Mouse (Mus musculus): Measurements from ENCODE around the gene Rem1. TPM values are rescaled to one million over a fixed set of nuclear protein-coding genes. Genes with fewer than 3 reads are reported as not detected.

The Rem1 gene
- polyA plus RNA-seq, 1 experiment = not detected

GRCm38 (mm10) chr2:152633334-152633733 lies 6.6 kb downstream of the Rem1 start:
- Histone ChIP-seq H3K4me1 (ENCODE audit: control insufficient read depth, insufficient read depth, low read length) (no peaks in the 10 kb centered on the region), H3K27ac (ENCODE audit: control insufficient read depth, insufficient read depth, low read depth, low read length, poor library complexity) (no peak overlapping the region), H3K4me3 (replicated peaks; ENCODE audit: control insufficient read depth, low read depth, low read length) (no peak overlapping the region)
- no peak for TF ChIP-seq CTCF (IDR thresholded peaks at IDR 0.05; ENCODE audit: control insufficient read depth, insufficient read depth, low read length)
- TF ChIP-seq POLR2A (IDR thresholded peaks at IDR 0.05; ENCODE audit: borderline replicate concordance, control insufficient read depth, low read depth, low read length) = no peak
- 62% methylated on average over 17 of the region's 17 CpGs for WGBS

DNA sequence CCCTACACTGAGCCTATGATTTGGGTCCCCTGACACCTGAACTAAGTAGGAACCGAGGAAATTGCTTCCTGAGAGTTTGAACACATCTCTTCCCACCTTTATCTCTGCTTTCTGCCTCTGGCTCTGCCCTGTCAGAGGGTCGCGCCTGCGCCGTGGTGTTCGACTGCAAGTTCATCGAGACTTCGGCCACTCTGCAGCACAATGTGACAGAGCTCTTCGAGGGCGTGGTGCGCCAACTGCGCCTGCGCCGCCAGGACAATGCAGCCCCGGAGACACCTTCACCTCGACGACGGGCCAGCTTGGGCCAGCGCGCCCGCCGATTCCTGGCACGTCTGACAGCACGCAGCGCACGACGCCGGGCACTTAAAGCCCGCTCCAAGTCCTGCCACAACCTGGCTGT lies 7.6 kb downstream of the Rem1 start:
- no peak overlapping the region for H3K27ac ChIP-seq (ENCODE audit: control insufficient read depth, insufficient read depth, low read depth, low read length, poor library complexity)
- H3K4me3 ChIP-seq (replicated peaks; ENCODE audit: control insufficient read depth, low read depth, low read length) = no peak overlapping the region
- WGBS = 82% methylated on average over 29 of the region's 29 CpGs
- TF ChIP-seq CTCF (IDR thresholded peaks at IDR 0.05; ENCODE audit: control insufficient read depth, insufficient read depth, low read length) (no peak), POLR2A (IDR thresholded peaks at IDR 0.05; ENCODE audit: borderline replicate concordance, control insufficient read depth, low read depth, low read length) (no peak)
- no peaks in the 10 kb centered on the region; the same call in 1 of the 2 replicates for H3K4me1 ChIP-seq (ENCODE audit: control insufficient read depth, insufficient read depth, low read length)

DNA sequence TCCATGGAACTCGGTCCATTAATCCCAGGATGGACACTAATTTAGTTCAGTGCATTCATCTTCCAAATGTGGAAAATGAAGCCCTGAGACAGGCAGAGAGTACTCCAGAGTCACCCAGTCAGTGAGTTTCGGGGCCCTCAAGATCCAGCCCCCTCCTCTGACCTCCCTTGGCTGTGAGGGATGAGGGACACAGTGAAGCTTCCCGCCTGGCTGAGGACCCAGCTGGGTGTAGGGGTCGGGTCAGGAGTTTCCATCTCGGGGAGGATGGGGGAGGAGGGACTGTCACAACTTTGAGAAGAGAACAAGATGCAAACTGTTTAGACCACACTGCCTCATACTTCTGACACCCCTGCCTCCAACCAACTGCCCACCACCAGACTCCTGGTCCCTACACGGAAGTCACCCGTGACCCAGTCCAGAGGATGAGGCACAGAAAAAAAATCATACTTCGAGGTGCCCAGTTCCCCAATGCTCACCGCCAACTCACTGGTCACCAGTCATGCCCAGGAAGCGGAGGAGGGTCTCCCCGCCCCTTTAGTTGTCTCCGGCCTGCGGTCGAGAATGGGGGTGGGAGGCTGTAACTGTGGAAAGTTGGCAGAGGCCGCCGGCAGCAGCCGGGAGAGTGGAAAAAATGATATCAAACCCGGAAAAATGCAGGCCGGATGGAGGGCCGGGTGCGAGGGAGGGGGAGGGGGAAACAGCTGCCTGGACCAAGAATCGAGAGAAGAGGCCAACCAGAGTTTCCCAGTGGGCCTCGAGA lies 9.7 kb downstream of the Rem1 start:
- H3K4me3 ChIP-seq (replicated peaks; ENCODE audit: control insufficient read depth, low read depth, low read length) = no peak overlapping the region
- no peaks in the 10 kb centered on the region; the same call in 1 of the 2 replicates for H3K4me1 ChIP-seq (ENCODE audit: control insufficient read depth, insufficient read depth, low read length)
- no peak for TF ChIP-seq POLR2A (IDR thresholded peaks at IDR 0.05; ENCODE audit: borderline replicate concordance, control insufficient read depth, low read depth, low read length)
- TF ChIP-seq CTCF (IDR thresholded peaks at IDR 0.05; ENCODE audit: control insufficient read depth, insufficient read depth, low read length) = no peak
- H3K27ac ChIP-seq (ENCODE audit: control insufficient read depth, insufficient read depth, low read depth, low read length, poor library complexity) = no peak overlapping the region
- 70% methylated on average over 23 of the region's 23 CpGs for WGBS

DNA sequence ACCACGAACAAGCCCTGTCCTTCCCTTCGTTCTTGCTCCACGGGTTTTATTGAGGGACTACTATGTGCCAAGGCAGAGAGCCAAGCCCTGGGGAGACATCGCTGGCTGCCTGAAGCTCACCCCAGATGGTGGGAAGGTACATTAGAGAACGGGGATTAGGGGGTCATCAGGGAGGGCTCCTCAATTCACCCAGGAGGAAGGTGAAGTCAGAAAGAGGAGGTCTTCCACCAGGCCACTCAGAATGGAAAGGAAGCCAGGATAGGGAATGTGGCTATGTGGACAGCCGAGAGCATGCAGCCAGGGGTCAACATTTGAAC lies 10.2 kb downstream of the Rem1 start:
- 73% methylated on average over 6 of the region's 6 CpGs for WGBS
- H3K4me1 ChIP-seq (ENCODE audit: control insufficient read depth, insufficient read depth, low read length) = no peaks in the 10 kb centered on the region; the same call in 1 of the 2 replicates
- no peak overlapping the region for H3K4me3 ChIP-seq (replicated peaks; ENCODE audit: control insufficient read depth, low read depth, low read length)
- TF ChIP-seq CTCF (IDR thresholded peaks at IDR 0.05; ENCODE audit: control insufficient read depth, insufficient read depth, low read length) (no peak), POLR2A (IDR thresholded peaks at IDR 0.05; ENCODE audit: borderline replicate concordance, control insufficient read depth, low read depth, low read length) (no peak)
- no peak overlapping the region for H3K27ac ChIP-seq (ENCODE audit: control insufficient read depth, insufficient read depth, low read depth, low read length, poor library complexity)

DNA sequence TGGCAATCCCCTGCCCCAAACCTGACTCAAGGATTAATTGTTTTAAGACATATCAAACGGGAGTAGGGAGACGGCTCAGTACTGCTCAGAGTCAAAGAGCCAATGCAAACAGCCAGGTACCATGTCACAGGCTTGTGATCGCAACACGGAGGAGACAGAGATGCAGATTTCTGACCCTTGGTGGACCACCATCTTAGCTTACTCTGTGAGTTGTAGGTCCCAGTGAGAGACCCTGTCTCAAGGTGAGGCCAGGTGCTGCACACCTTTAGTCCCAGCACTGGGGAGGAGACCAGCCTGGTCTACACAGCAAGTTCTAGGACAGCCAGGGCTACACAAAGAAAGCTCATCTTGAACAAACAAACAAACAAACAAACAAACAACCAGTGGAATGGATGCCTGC lies 10.6 kb downstream of the Rem1 start:
- no peak overlapping the region for H3K27ac ChIP-seq (ENCODE audit: control insufficient read depth, insufficient read depth, low read depth, low read length, poor library complexity)
- no peak overlapping the region for H3K4me3 ChIP-seq (replicated peaks; ENCODE audit: control insufficient read depth, low read depth, low read length)
- no peak for TF ChIP-seq POLR2A (IDR thresholded peaks at IDR 0.05; ENCODE audit: borderline replicate concordance, control insufficient read depth, low read depth, low read length)
- no peak for TF ChIP-seq CTCF (IDR thresholded peaks at IDR 0.05; ENCODE audit: control insufficient read depth, insufficient read depth, low read length)
- 86% methylated on average over 4 of the region's 4 CpGs for WGBS
- H3K4me1 ChIP-seq (ENCODE audit: control insufficient read depth, insufficient read depth, low read length) = no peaks in the 10 kb centered on the region; the same call in 1 of the 2 replicates

DNA sequence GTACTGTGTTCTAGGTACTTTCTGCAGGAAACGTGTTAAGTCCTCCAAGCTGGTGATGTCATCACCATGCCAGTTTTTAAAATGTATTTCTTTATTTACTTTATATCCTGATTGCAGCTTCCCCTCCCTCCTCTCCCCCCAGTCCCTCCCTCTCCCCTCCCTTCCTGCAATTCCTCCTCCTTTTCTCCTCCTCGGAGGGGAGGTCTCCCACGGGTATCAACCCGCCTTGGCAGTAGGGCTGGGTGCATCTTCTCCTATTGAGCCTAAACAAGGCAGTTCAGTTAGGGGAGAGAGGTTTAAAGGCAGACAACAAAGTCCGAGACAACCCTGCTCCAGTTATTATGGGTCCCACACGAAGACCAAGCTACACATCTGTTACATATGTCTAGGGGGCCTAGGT lies 12.1 kb downstream of the Rem1 start:
- WGBS = 62% methylated on average over 6 of the region's 6 CpGs
- Histone ChIP-seq H3K27ac (ENCODE audit: control insufficient read depth, insufficient read depth, low read depth, low read length, poor library complexity) (no peak overlapping the region), H3K4me1 (ENCODE audit: control insufficient read depth, insufficient read depth, low read length) (no peaks in the 10 kb centered on the region; the same call in 1 of the 2 replicates), H3K4me3 (replicated peaks; ENCODE audit: control insufficient read depth, low read depth, low read length) (no peak overlapping the region)
- TF ChIP-seq CTCF (IDR thresholded peaks at IDR 0.05; ENCODE audit: control insufficient read depth, insufficient read depth, low read length) = no peak
- no peak for TF ChIP-seq POLR2A (IDR thresholded peaks at IDR 0.05; ENCODE audit: borderline replicate concordance, control insufficient read depth, low read depth, low read length)

GRCm38 (mm10) chr2:152639406-152640113 lies 12.8 kb downstream of the Rem1 start:
- Histone ChIP-seq H3K27ac (ENCODE audit: control insufficient read depth, insufficient read depth, low read depth, low read length, poor library complexity) (no peak overlapping the region), H3K4me1 (ENCODE audit: control insufficient read depth, insufficient read depth, low read length) (no peaks in the 10 kb centered on the region; the same call in 1 of the 2 replicates), H3K4me3 (replicated peaks; ENCODE audit: control insufficient read depth, low read depth, low read length) (no peak overlapping the region)
- WGBS = 59% methylated on average over 11 of the region's 11 CpGs
- no peak for TF ChIP-seq CTCF (IDR thresholded peaks at IDR 0.05; ENCODE audit: control insufficient read depth, insufficient read depth, low read length)
- TF ChIP-seq POLR2A (IDR thresholded peaks at IDR 0.05; ENCODE audit: borderline replicate concordance, control insufficient read depth, low read depth, low read length) = no peak

DNA sequence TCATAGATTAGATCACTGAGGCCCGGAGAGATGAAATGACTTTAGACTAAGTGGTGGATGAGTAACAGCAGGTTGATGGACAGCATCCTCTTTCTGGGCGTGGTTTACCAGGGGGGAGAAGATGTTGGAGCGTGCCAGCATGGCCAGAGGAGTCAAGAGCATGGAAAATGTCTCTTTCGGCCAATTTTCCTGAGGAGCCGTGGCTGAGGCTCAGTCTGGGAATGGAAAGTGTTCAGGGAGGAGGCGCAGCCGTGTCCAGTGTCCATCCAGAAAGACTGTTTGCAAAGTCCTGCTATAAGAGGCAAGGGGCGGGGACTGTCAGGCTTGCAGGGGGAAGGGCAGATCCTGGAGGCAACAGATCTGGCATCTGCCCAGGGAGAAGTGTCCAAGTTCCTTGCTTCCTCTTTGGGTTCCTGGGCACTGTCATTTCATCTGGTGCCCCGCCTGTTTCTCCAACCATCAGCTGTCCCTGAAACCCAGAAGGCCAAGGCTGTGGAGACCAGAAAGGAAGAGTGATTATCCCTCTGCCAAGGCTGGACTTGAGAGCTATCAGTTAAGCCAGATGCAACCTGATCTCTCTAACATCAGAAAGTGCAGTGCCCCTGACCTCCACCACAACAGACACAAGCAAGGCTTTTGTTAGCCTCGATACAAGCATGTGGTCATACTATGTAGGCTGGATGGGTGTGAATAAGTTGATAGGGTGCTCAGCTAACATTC lies 26.3 kb downstream of the Rem1 start:
- peak overlapping the region; percentile 50; the same call in 1 of the 2 replicates for H3K27ac ChIP-seq (ENCODE audit: control insufficient read depth, insufficient read depth, low read depth, low read length, poor library complexity)
- peaks cover 6% of the 10 kb centered on the region for H3K4me1 ChIP-seq (ENCODE audit: control insufficient read depth, insufficient read depth, low read length)
- H3K4me3 ChIP-seq (replicated peaks; ENCODE audit: control insufficient read depth, low read depth, low read length) = no peak overlapping the region
- 40% methylated on average over 10 of the region's 10 CpGs for WGBS
- TF ChIP-seq CTCF (IDR thresholded peaks at IDR 0.05; ENCODE audit: control insufficient read depth, insufficient read depth, low read length) (no peak), POLR2A (IDR thresholded peaks at IDR 0.05; ENCODE audit: borderline replicate concordance, control insufficient read depth, low read depth, low read length) (no peak)

Data from bone marrow, adult 2 months (tissue).